Mouse (Mus musculus): ENCODE measurements around the gene Wdfy4. TPM values are rescaled to one million over a fixed set of nuclear protein-coding genes. Genes with fewer than 3 reads are reported as not detected.

The Wdfy4 gene
- polyA plus RNA-seq, 1 experiment from 2014 or later, result 1.2 TPM

- no peak overlapping the region for H3K4me3 ChIP-seq (replicated peaks)
- H3K27ac ChIP-seq (replicated peaks), result no peak overlapping the region
- no peaks in the 10 kb centered on the region for H3K27me3 ChIP-seq
- no peaks in the 10 kb centered on the region for H3K36me3 ChIP-seq (replicated peaks)
- no peak for ATAC-seq (ENCODE audit: insufficient read depth)
- no peaks in the 10 kb centered on the region for H3K4me1 ChIP-seq (replicated peaks)
- H3K4me2 ChIP-seq, result no peak overlapping the region
- H3K9me3 ChIP-seq (replicated peaks), result no peaks in the 10 kb centered on the region
- H3K9ac ChIP-seq, result no peak overlapping the region
- 68% methylated on average over 10 of the region's 10 CpGs for WGBS (ENCODE audit: insufficient replicate concordance)
Observed at GRCm38 (mm10) chr14:32964742-32965141, 220.6 kb downstream of the Wdfy4 start.

GRCm38 (mm10) chr14:32960481-32960880, 224.8 kb downstream of the Wdfy4 start:
- ATAC-seq (ENCODE audit: insufficient read depth), result no peak
- Histone ChIP-seq H3K36me3 (replicated peaks) (no peaks in the 10 kb centered on the region), H3K9me3 (replicated peaks) (no peaks in the 10 kb centered on the region), H3K4me2 (no peak overlapping the region), H3K4me3 (replicated peaks) (no peak overlapping the region), H3K27me3 (no peaks in the 10 kb centered on the region), H3K27ac (replicated peaks) (no peak overlapping the region), H3K9ac (no peak overlapping the region), H3K4me1 (replicated peaks) (no peaks in the 10 kb centered on the region)
- WGBS (ENCODE audit: insufficient replicate concordance), result 30% methylated on average over 5 of the region's 5 CpGs

- H3K27me3 ChIP-seq, result no peaks in the 10 kb centered on the region
- H3K4me1 ChIP-seq (replicated peaks), result no peaks in the 10 kb centered on the region
- WGBS (ENCODE audit: insufficient replicate concordance), result 58% methylated on average over 8 of the region's 8 CpGs
- no peak overlapping the region for H3K27ac ChIP-seq (replicated peaks)
- no peak overlapping the region for H3K9ac ChIP-seq
- H3K4me2 ChIP-seq, result no peak overlapping the region
- no peaks in the 10 kb centered on the region for H3K36me3 ChIP-seq (replicated peaks)
- no peaks in the 10 kb centered on the region for H3K9me3 ChIP-seq (replicated peaks)
- no peak; the same call in 1 of the 2 replicates for ATAC-seq (ENCODE audit: insufficient read depth)
- no peak overlapping the region for H3K4me3 ChIP-seq (replicated peaks)
Observed at GRCm38 (mm10) chr14:32958671-32959070, 226.6 kb downstream of the Wdfy4 start.

GRCm38 (mm10) chr14:32956486-32956885, 228.8 kb downstream of the Wdfy4 start:
- ATAC-seq (ENCODE audit: insufficient read depth), result no peak
- WGBS (ENCODE audit: insufficient replicate concordance), result 64% methylated on average over 8 of the region's 8 CpGs
- H3K27me3 ChIP-seq, result no peaks in the 10 kb centered on the region
- H3K9ac ChIP-seq, result no peak overlapping the region
- H3K4me2 ChIP-seq, result no peak overlapping the region
- no peak overlapping the region for H3K27ac ChIP-seq (replicated peaks)
- no peaks in the 10 kb centered on the region for H3K9me3 ChIP-seq (replicated peaks)
- no peaks in the 10 kb centered on the region for H3K4me1 ChIP-seq (replicated peaks)
- H3K36me3 ChIP-seq (replicated peaks), result no peaks in the 10 kb centered on the region
- H3K4me3 ChIP-seq (replicated peaks), result no peak overlapping the region

- H3K27ac ChIP-seq (replicated peaks), result no peak overlapping the region
- H3K36me3 ChIP-seq (replicated peaks), result no peaks in the 10 kb centered on the region
- H3K9ac ChIP-seq, result no peak overlapping the region
- no peak overlapping the region for H3K4me2 ChIP-seq
- no peaks in the 10 kb centered on the region for H3K9me3 ChIP-seq (replicated peaks)
- H3K4me1 ChIP-seq (replicated peaks), result no peaks in the 10 kb centered on the region
- H3K27me3 ChIP-seq, result no peaks in the 10 kb centered on the region
- no peak for ATAC-seq (ENCODE audit: insufficient read depth)
- H3K4me3 ChIP-seq (replicated peaks), result no peak overlapping the region
- 51% methylated on average over 20 of the region's 20 CpGs for WGBS (ENCODE audit: insufficient replicate concordance)
Observed at GRCm38 (mm10) chr14:32950312-32951301, 234.7 kb downstream of the Wdfy4 start.

- H3K4me1 ChIP-seq (replicated peaks), result no peaks in the 10 kb centered on the region
- H3K27ac ChIP-seq (replicated peaks), result no peak overlapping the region
- H3K36me3 ChIP-seq (replicated peaks), result no peaks in the 10 kb centered on the region
- H3K9me3 ChIP-seq (replicated peaks), result no peaks in the 10 kb centered on the region
- no peak for ATAC-seq (ENCODE audit: insufficient read depth)
- no peak overlapping the region for H3K4me2 ChIP-seq
- H3K4me3 ChIP-seq (replicated peaks), result no peak overlapping the region
- WGBS (ENCODE audit: insufficient replicate concordance), result 73% methylated on average over 2 of the region's 2 CpGs
- no peak overlapping the region for H3K9ac ChIP-seq
- H3K27me3 ChIP-seq, result no peaks in the 10 kb centered on the region
Observed at GRCm38 (mm10) chr14:32947512-32947911, 237.8 kb downstream of the Wdfy4 start.

GRCm38 (mm10) chr14:32939217-32939616, 246.1 kb downstream of the Wdfy4 start:
- WGBS (ENCODE audit: insufficient replicate concordance), result 42% methylated on average over 5 of the region's 5 CpGs

GRCm38 (mm10) chr14:32934064-32934463, 251.2 kb downstream of the Wdfy4 start:
- WGBS (ENCODE audit: insufficient replicate concordance), result 62% methylated on average over 6 of the region's 6 CpGs
- Histone ChIP-seq H3K27ac (replicated peaks) (no peak overlapping the region), H3K9ac (no peak overlapping the region), H3K4me2 (no peak overlapping the region), H3K9me3 (replicated peaks) (no peaks in the 10 kb centered on the region), H3K27me3 (no peaks in the 10 kb centered on the region), H3K4me1 (replicated peaks) (no peaks in the 10 kb centered on the region), H3K36me3 (replicated peaks) (no peaks in the 10 kb centered on the region), H3K4me3 (replicated peaks) (no peak overlapping the region)
- ATAC-seq (ENCODE audit: insufficient read depth), result no peak

More at GRCm38 (mm10) chr14:32939217-32939616, 246.1 kb downstream of the Wdfy4 start:
- H3K4me2 ChIP-seq, result no peak overlapping the region
- no peaks in the 10 kb centered on the region for H3K9me3 ChIP-seq (replicated peaks)
- no peak for ATAC-seq (ENCODE audit: insufficient read depth)
- no peaks in the 10 kb centered on the region for H3K36me3 ChIP-seq (replicated peaks)
- H3K4me1 ChIP-seq (replicated peaks), result no peaks in the 10 kb centered on the region
- H3K4me3 ChIP-seq (replicated peaks), result no peak overlapping the region
- H3K27me3 ChIP-seq, result no peaks in the 10 kb centered on the region
- H3K9ac ChIP-seq, result no peak overlapping the region
- H3K27ac ChIP-seq (replicated peaks), result no peak overlapping the region

GRCm38 (mm10) chr14:32932220-32932619, 253.1 kb downstream of the Wdfy4 start:
- H3K4me1 ChIP-seq (replicated peaks), result no peaks in the 10 kb centered on the region
- H3K36me3 ChIP-seq (replicated peaks), result no peaks in the 10 kb centered on the region
- H3K4me3 ChIP-seq (replicated peaks), result no peak overlapping the region
- no peaks in the 10 kb centered on the region for H3K27me3 ChIP-seq
- 59% methylated on average over 8 of the region's 8 CpGs for WGBS (ENCODE audit: insufficient replicate concordance)
- no peak overlapping the region for H3K4me2 ChIP-seq
- ATAC-seq (ENCODE audit: insufficient read depth), result no peak
- no peak overlapping the region for H3K9ac ChIP-seq
- H3K27ac ChIP-seq (replicated peaks), result no peak overlapping the region
- H3K9me3 ChIP-seq (replicated peaks), result no peaks in the 10 kb centered on the region

GRCm38 (mm10) chr14:32931709-32932108, 253.6 kb downstream of the Wdfy4 start:
- H3K27ac ChIP-seq (replicated peaks), result no peak overlapping the region

GRCm38 (mm10) chr14:32923871-32924270, 261.4 kb downstream of the Wdfy4 start:
- Histone ChIP-seq H3K4me1 (replicated peaks) (no peaks in the 10 kb centered on the region), H3K27ac (replicated peaks) (no peak overlapping the region), H3K9ac (no peak overlapping the region), H3K4me2 (no peak overlapping the region), H3K4me3 (replicated peaks) (no peak overlapping the region), H3K9me3 (replicated peaks) (no peaks in the 10 kb centered on the region), H3K36me3 (replicated peaks) (no peaks in the 10 kb centered on the region), H3K27me3 (no peaks in the 10 kb centered on the region)
- ATAC-seq (ENCODE audit: insufficient read depth), result no peak
- WGBS (ENCODE audit: insufficient replicate concordance), result 66% methylated on average over 9 of the region's 9 CpGs

More at GRCm38 (mm10) chr14:32931709-32932108, 253.6 kb downstream of the Wdfy4 start:
- Histone ChIP-seq H3K4me1 (replicated peaks) (no peaks in the 10 kb centered on the region), H3K4me2 (no peak overlapping the region), H3K9me3 (replicated peaks) (no peaks in the 10 kb centered on the region), H3K36me3 (replicated peaks) (no peaks in the 10 kb centered on the region), H3K9ac (no peak overlapping the region), H3K27me3 (no peaks in the 10 kb centered on the region), H3K4me3 (replicated peaks) (no peak overlapping the region)
- WGBS (ENCODE audit: insufficient replicate concordance), result 28% methylated on average over 10 of the region's 10 CpGs
- ATAC-seq (ENCODE audit: insufficient read depth), result no peak
